Mouse (Mus musculus) olfactory bulb, adult 2 months (tissue): ENCODE data around the gene Cacng4.

Experiments used
- CTCF ChIP-seq: fragments of 200-500 bp; IDR thresholded peaks from 2 replicates; pipeline ENCODE4 v1.5.1; 2012; ENCODE audit warnings: low read depth, mild to moderate bottlenecking, low read length, moderate library complexity; ENCODE audit not compliant: insufficient read depth
- POLR2A ChIP-seq: fragments of 200-500 bp; IDR thresholded peaks from 2 replicates; pipeline ENCODE4 v1.6.1; 2012; ENCODE audit warnings: mild to moderate bottlenecking, low read depth, low read length, moderate library complexity; ENCODE audit not compliant: insufficient read depth

DNA sequence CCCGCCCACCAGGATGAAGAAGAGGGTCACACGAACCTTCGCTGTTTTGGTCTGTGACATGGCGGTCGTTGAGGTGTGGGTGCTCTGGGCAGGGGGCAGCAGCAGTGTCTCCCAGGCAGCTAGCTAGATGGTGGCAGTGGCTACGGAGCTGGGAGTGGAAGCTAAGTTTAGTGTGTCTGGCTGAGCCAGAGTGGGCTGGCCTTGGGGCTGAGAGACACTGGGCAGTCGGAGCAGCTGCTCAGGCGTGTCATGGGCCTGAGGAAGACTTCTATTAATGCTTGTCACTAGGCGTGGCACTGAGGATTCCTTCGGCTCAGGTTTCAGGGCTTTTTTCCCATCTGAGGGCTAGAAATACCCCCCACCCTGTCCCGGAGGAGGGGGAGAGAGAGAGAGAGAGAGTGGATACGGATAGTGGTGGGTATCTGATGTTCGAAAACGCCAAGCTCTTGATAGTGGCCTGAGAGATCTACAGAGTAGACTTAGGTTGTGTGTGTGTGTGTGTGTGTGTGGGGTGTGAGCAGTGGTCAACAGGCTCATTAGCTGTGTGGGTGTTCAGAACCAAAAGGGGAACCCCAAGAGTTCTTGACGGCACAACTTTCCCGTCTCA lies 77.9 kb downstream of the Cacng4 start, which contains the start of gene Cacng1:
- TF ChIP-seq POLR2A = no peak
- TF ChIP-seq CTCF = no peak
